ENCODE assay signal across 15 mouse cellular contexts in the genomic region with DNA sequence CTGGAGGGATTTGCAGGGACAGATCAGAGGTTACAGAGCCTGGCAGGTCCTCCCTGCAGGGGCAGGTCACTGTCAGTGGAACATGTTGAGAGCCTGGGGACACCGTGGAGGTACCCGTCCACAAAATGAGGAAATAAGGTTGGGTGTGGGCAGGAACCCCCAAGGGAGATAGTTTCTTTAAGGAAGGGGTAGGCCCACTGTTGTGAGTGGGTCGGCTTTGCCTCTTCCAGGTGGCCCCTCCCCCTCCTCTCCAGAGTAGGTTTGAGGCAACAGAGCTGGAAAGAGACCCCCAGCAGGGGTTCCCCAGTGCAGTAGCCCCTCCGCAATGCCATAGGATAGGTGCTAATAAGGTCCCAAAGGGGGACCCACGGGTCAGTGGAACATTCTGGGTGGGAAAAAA.
DNase-seq lines count a peak whose midpoint lies in the region; ATAC-seq and TF ChIP-seq lines count a peak whose summit lies in the region.
"Had no signal": no experiment of that assay in that cellular context is flagged by ENCODE, and none has a peak within 500 bp of the region (broad histone marks: within the 10 kb centered on the region; RNA-seq: fewer than 3 reads in every experiment).

No protein-coding gene starts in this region.

- H3K4me1 ChIP-seq in heart, embryonic 10.5 days = peaks cover 98% of the 10 kb centered on the region
- H3K4me1 ChIP-seq in embryonic facial prominence, embryonic 10.5 days = peaks cover 99% of the 10 kb centered on the region
- peaks cover 81% of the 10 kb centered on the region for H3K4me1 ChIP-seq in liver, postnatal 0 days (ENCODE audit: insufficient read depth)

- no peak for TF ChIP-seq CTCF in liver, postnatal 0 days (IDR thresholded peaks at IDR 0.05; ENCODE audit: low read depth)

- no peaks in the 10 kb centered on the region for H3K9me3 ChIP-seq in heart, embryonic 10.5 days
- no peaks in the 10 kb centered on the region for H3K9me3 ChIP-seq in embryonic facial prominence, embryonic 10.5 days
- H3K9me3 ChIP-seq in liver, postnatal 0 days (ENCODE audit: low read length) = no peaks in the 10 kb centered on the region
- H3K9me3 ChIP-seq: intestine, embryonic 15.5 days; limb, embryonic 12.5 days; neural tube, embryonic 12.5 days had no signal

- H3K9ac ChIP-seq in liver, postnatal 0 days (replicated peaks) = peak overlapping the region; percentile 34; the same call in 1 of the 2 replicates
- H3K9ac ChIP-seq: intestine, embryonic 15.5 days; limb, embryonic 12.5 days; neural tube, embryonic 12.5 days had no signal

- no peaks in the 10 kb centered on the region for H3K27me3 ChIP-seq in heart, embryonic 10.5 days (ENCODE audit: insufficient read depth, poor library complexity, severe bottlenecking)
- H3K27me3 ChIP-seq in embryonic facial prominence, embryonic 10.5 days (replicated peaks; ENCODE audit: low read depth, poor library complexity, severe bottlenecking) = peaks cover 47% of the 10 kb centered on the region
- no peaks in the 10 kb centered on the region for H3K27me3 ChIP-seq in liver, postnatal 0 days (ENCODE audit: insufficient read depth, low read length)
- H3K27me3 ChIP-seq: intestine, embryonic 15.5 days; neural tube, embryonic 12.5 days had no signal

- no peak for TF ChIP-seq EP300 in liver, postnatal 0 days (IDR thresholded peaks at IDR 0.05; ENCODE audit: low read depth)

- no peaks in the 10 kb centered on the region; the same call in 1 of the 2 replicates for H3K36me3 ChIP-seq in heart, embryonic 10.5 days
- no peaks in the 10 kb centered on the region for H3K36me3 ChIP-seq in embryonic facial prominence, embryonic 10.5 days (replicated peaks)
- no peaks in the 10 kb centered on the region for H3K36me3 ChIP-seq in liver, postnatal 0 days (replicated peaks; ENCODE audit: insufficient read depth, low read length)
- H3K36me3 ChIP-seq: intestine, embryonic 15.5 days; limb, embryonic 12.5 days; neural tube, embryonic 12.5 days had no signal

- peak; percentile 18 for ATAC-seq in liver, postnatal 0 days
- ATAC-seq: intestine, embryonic 15.5 days had no signal

- H3K27ac ChIP-seq in heart, embryonic 10.5 days = peak overlapping the region; percentile 19; the same call in 1 of the 2 replicates
- H3K27ac ChIP-seq in embryonic facial prominence, embryonic 10.5 days (replicated peaks) = 0 out of 2 replicates have a peak overlapping the region, but pooled peaks have one; percentile 24
- H3K27ac ChIP-seq in liver, postnatal 0 days (ENCODE audit: low read depth) = peak overlapping the region; percentile 49; the same call in 1 of the 2 replicates
- H3K27ac ChIP-seq: intestine, embryonic 15.5 days; limb, embryonic 12.5 days; neural tube, embryonic 12.5 days had no signal

- no peak for DNase-seq in heart, embryonic 10.5 days (ENCODE audit: low spot score)
- no peak for DNase-seq in heart, adult 9 months (ENCODE audit: low spot score in 2 of 2)
- DNase-seq in A20 (ENCODE audit: low read depth, low spot score) = peak; percentile 27
- no peak for DNase-seq in embryonic facial prominence, embryonic 10.5 days (ENCODE audit: low spot score)
- no peak for DNase-seq in liver, postnatal 0 days
- DNase-seq in layer of hippocampus, adult 11-12 months (ENCODE audit: low spot score) = no peak
- DNase-seq in yolk sac, embryonic 10.5 days (ENCODE audit: low spot score) = no peak
- DNase-seq: gastrocnemius, postnatal 36 days; kidney, postnatal 14 days; layer of hippocampus, postnatal 36 days; lung, postnatal 10 days; midbrain, embryonic 14.5 days had no signal

- 60% methylated on average over 5 of the region's 5 CpGs for WGBS in heart, embryonic 10.5 days
- 63% methylated on average over 5 of the region's 5 CpGs for WGBS in embryonic facial prominence, embryonic 10.5 days
- WGBS in liver, postnatal 0 days (ENCODE audit: insufficient replicate concordance) = 30% methylated on average over 5 of the region's 5 CpGs

- H3K4me3 ChIP-seq in heart, embryonic 10.5 days = no peak overlapping the region
- H3K4me3 ChIP-seq in embryonic facial prominence, embryonic 10.5 days = no peak overlapping the region
- no peak overlapping the region for H3K4me3 ChIP-seq in liver, postnatal 0 days (ENCODE audit: low read depth, low read length)
- H3K4me3 ChIP-seq: intestine, embryonic 15.5 days; limb, embryonic 12.5 days; neural tube, embryonic 12.5 days had no signal

- peak overlapping the region; percentile 14; the same call in 1 of the 2 replicates for H3K4me2 ChIP-seq in liver, postnatal 0 days (ENCODE audit: low read depth, low read length)
- H3K4me2 ChIP-seq: intestine, embryonic 15.5 days; limb, embryonic 12.5 days had no signal
